ENCODE assay signal across 9 mouse cellular contexts in genomic region chr12:8306432-8306831, GRCm38 (mm10). TPM values are rescaled to one million over a fixed set of nuclear protein-coding genes. Genes with fewer than 3 reads are reported as not detected.
DNase-seq lines count a peak whose midpoint lies in the region; ATAC-seq and TF ChIP-seq lines count a peak whose summit lies in the region.
"Had no signal": no experiment of that assay in that cellular context is flagged by ENCODE, and none has a peak within 500 bp of the region (broad histone marks: within the 10 kb centered on the region; RNA-seq: fewer than 3 reads in every experiment).

No protein-coding gene starts in this region.

- H3K4me3 ChIP-seq in heart, embryonic 11.5 days (ENCODE audit: low read depth, low read length) = no peak overlapping the region
- H3K4me3 ChIP-seq in kidney, embryonic 15.5 days (replicated peaks) = no peak overlapping the region
- no peak overlapping the region for H3K4me3 ChIP-seq in lung, adult 2 months (replicated peaks; ENCODE audit: extremely low read depth, low read depth, low read length)

- no peak overlapping the region for H3K9ac ChIP-seq in heart, embryonic 11.5 days (ENCODE audit: low read depth, low read length)
- no peak overlapping the region for H3K9ac ChIP-seq in kidney, embryonic 15.5 days

- H3K9me3 ChIP-seq in heart, embryonic 11.5 days (replicated peaks; ENCODE audit: control insufficient read depth, low read length) = no peaks in the 10 kb centered on the region
- H3K9me3 ChIP-seq in kidney, embryonic 15.5 days (replicated peaks) = no peaks in the 10 kb centered on the region

- no peaks in the 10 kb centered on the region for H3K36me3 ChIP-seq in heart, embryonic 11.5 days (ENCODE audit: control insufficient read depth, insufficient read depth, low read length)
- no peaks in the 10 kb centered on the region for H3K36me3 ChIP-seq in kidney, embryonic 15.5 days

- peaks cover 8% of the 10 kb centered on the region for H3K4me1 ChIP-seq in heart, embryonic 11.5 days (ENCODE audit: control insufficient read depth, insufficient read depth, low read length)
- peaks cover 31% of the 10 kb centered on the region for H3K4me1 ChIP-seq in kidney, embryonic 15.5 days
- H3K4me1 ChIP-seq in lung, adult 2 months (ENCODE audit: control insufficient read depth, insufficient read depth, low read length) = no peaks in the 10 kb centered on the region

- TF ChIP-seq POLR2A in lung, adult 2 months (IDR thresholded peaks at IDR 0.05; ENCODE audit: borderline replicate concordance, extremely low read depth, low read depth, low read length) = no peak

- peak; percentile 86 for TF ChIP-seq CTCF in lung, adult 2 months (IDR thresholded peaks at IDR 0.05; ENCODE audit: insufficient read depth, low read length)

- WGBS in heart, embryonic 11.5 days (ENCODE audit: insufficient replicate concordance) = 6% methylated on average over 5 of the region's 5 CpGs
- 6% methylated on average over 5 of the region's 5 CpGs for WGBS in kidney, embryonic 15.5 days
- WGBS in lung, adult 2 months = 8% methylated on average over 5 of the region's 5 CpGs

- H3K27ac ChIP-seq in heart, embryonic 11.5 days (ENCODE audit: low read depth, low read length) = no peak overlapping the region
- H3K27ac ChIP-seq in kidney, embryonic 15.5 days = no peak overlapping the region

- ATAC-seq in heart, embryonic 11.5 days (replicated peaks; ENCODE audit: insufficient number of reproducible peaks, low FRiP score, low TSS enrichment) = no peak
- ATAC-seq in kidney, embryonic 15.5 days (replicated peaks; ENCODE audit: low FRiP score) = peak; percentile 50
- peak; percentile 40; the same call in 1 of the 2 replicates for ATAC-seq in neutrophil, adult 5-6 weeks (ENCODE audit: extremely low read depth, insufficient number of reproducible peaks, low FRiP score, poor library complexity, severe bottlenecking)

- peak; percentile 78 for DNase-seq in CD4-positive, CD25-positive, alpha-beta regulatory T cell, adult 2 months (ENCODE audit: low read depth, low spot score)
- peak; percentile 81 for DNase-seq in adipocyte (ENCODE audit: low spot score)
- DNase-seq in embryo, embryonic 10.5 days (ENCODE audit: low spot score) = peak; percentile 90
- DNase-seq in lung, adult 2 months = peak; percentile 63
- DNase-seq in thymus, postnatal 25 days = peak; percentile 49

- H3K27me3 ChIP-seq in heart, embryonic 11.5 days (ENCODE audit: control insufficient read depth, insufficient read depth, low read length) = peaks cover 59% of the 10 kb centered on the region
- peaks cover 64% of the 10 kb centered on the region for H3K27me3 ChIP-seq in kidney, embryonic 15.5 days

- peak overlapping the region; percentile 3; the same call in 1 of the 2 replicates for H3K4me2 ChIP-seq in heart, embryonic 11.5 days
- no peak overlapping the region for H3K4me2 ChIP-seq in kidney, embryonic 15.5 days

RNA-seq across cellular contexts. Expression of gene Gdf7, which starts 4.7 kb away (rescaled TPM):
- 0.14 TPM in 1 of 2 replicates, not detected in the other for polyA plus RNA-seq in heart, embryonic 11.5 days (2014; fragmentation: Nextera tagmentation; extraction: Ambion mirVana)
- 1.1 and 1.2 TPM in 2 replicates for polyA plus RNA-seq in kidney, embryonic 15.5 days (2015; fragmentation: Nextera tagmentation; extraction: Ambion mirVana)
- 0.24 and 0.25 TPM in 2 replicates for polyA plus RNA-seq in lung, adult 2 months (2012; rRNA removed)
- not detected in 2 replicates for total RNA-seq in neutrophil, adult 5-6 weeks (2017)
- total RNA-seq: gastrocnemius, postnatal 36 days had no signal

RNA-seq across cellular contexts. Expression of gene Hs1bp3, which starts 6.8 kb away (rescaled TPM):
- 9.8 and 12.7 TPM in 2 replicates for polyA plus RNA-seq in heart, embryonic 11.5 days (2014; fragmentation: Nextera tagmentation; extraction: Ambion mirVana)
- 14.2 and 16.5 TPM in 2 replicates for polyA plus RNA-seq in kidney, embryonic 15.5 days (2015; fragmentation: Nextera tagmentation; extraction: Ambion mirVana)
- polyA plus RNA-seq in lung, adult 2 months (2012; rRNA removed) = 21.7 and 25.8 TPM in 2 replicates
- 3.7 and 5.5 TPM in 2 replicates for total RNA-seq in neutrophil, adult 5-6 weeks (2017)
